Mouse (Mus musculus): ENCODE results near the gene Gm20388. TPM values are rescaled to one million over a fixed set of nuclear protein-coding genes. Genes with fewer than 3 reads are reported as not detected.
A peak's percentile ranks its signal among the peaks of the same experiment; 100 is the strongest.

Gene Gm20388
- polyA plus RNA-seq, 1 experiment: 23.9 TPM

GRCm38 (mm10) chr8:123375701-123376100, 3465.1 kb downstream of the Gm20388 start:
- no peak overlapping the region for H3K27ac ChIP-seq (ENCODE audit: insufficient read depth, low read length)
- peaks cover 10% of the 10 kb centered on the region for H3K4me1 ChIP-seq (ENCODE audit: control insufficient read depth, insufficient read depth, low read length)
- TF ChIP-seq POLR2A (IDR thresholded peaks at IDR 0.05; ENCODE audit: extremely low read depth, insufficient read depth, low read length): no peak

GRCm38 (mm10) chr8:123376106-123376505, 3465.5 kb downstream of the Gm20388 start:
- H3K27ac ChIP-seq (ENCODE audit: insufficient read depth, low read length): no peak overlapping the region
- H3K4me1 ChIP-seq (ENCODE audit: control insufficient read depth, insufficient read depth, low read length): peaks cover 10% of the 10 kb centered on the region
- H3K4me3 ChIP-seq (ENCODE audit: insufficient read depth, low read length): no peak overlapping the region
- no peak for TF ChIP-seq POLR2A (IDR thresholded peaks at IDR 0.05; ENCODE audit: extremely low read depth, insufficient read depth, low read length)

More at GRCm38 (mm10) chr8:123375701-123376100, 3465.1 kb downstream of the Gm20388 start:
- H3K4me3 ChIP-seq (ENCODE audit: insufficient read depth, low read length): no peak overlapping the region

GRCm38 (mm10) chr8:123381711-123382110, 3471.1 kb downstream of the Gm20388 start:
- Histone ChIP-seq H3K27ac (ENCODE audit: insufficient read depth, low read length) (no peak overlapping the region), H3K4me3 (ENCODE audit: insufficient read depth, low read length) (no peak overlapping the region), H3K4me1 (ENCODE audit: control insufficient read depth, insufficient read depth, low read length) (no peaks in the 10 kb centered on the region)
- TF ChIP-seq POLR2A (IDR thresholded peaks at IDR 0.05; ENCODE audit: extremely low read depth, insufficient read depth, low read length) (no peak), CTCF (IDR thresholded peaks at IDR 0.05; ENCODE audit: extremely low read depth, insufficient read depth, low read length) (no peak)

GRCm38 (mm10) chr8:123382516-123382915, 3471.9 kb downstream of the Gm20388 start:
- no peak overlapping the region for H3K4me3 ChIP-seq (ENCODE audit: insufficient read depth, low read length)
- no peaks in the 10 kb centered on the region for H3K4me1 ChIP-seq (ENCODE audit: control insufficient read depth, insufficient read depth, low read length)
- no peak for TF ChIP-seq POLR2A (IDR thresholded peaks at IDR 0.05; ENCODE audit: extremely low read depth, insufficient read depth, low read length)
- no peak for TF ChIP-seq CTCF (IDR thresholded peaks at IDR 0.05; ENCODE audit: extremely low read depth, insufficient read depth, low read length)
- no peak overlapping the region for H3K27ac ChIP-seq (ENCODE audit: insufficient read depth, low read length)

GRCm38 (mm10) chr8:123384883-123385540, 3474.4 kb downstream of the Gm20388 start:
- H3K4me3 ChIP-seq (ENCODE audit: insufficient read depth, low read length): no peak overlapping the region
- no peak overlapping the region for H3K27ac ChIP-seq (ENCODE audit: insufficient read depth, low read length)
- H3K4me1 ChIP-seq (ENCODE audit: control insufficient read depth, insufficient read depth, low read length): no peaks in the 10 kb centered on the region
- peak; percentile 32; the same call in 1 of the 2 replicates for TF ChIP-seq CTCF (IDR thresholded peaks at IDR 0.05; ENCODE audit: extremely low read depth, insufficient read depth, low read length)
- TF ChIP-seq POLR2A (IDR thresholded peaks at IDR 0.05; ENCODE audit: extremely low read depth, insufficient read depth, low read length): no peak

- H3K4me3 ChIP-seq (ENCODE audit: insufficient read depth, low read length): no peak overlapping the region
- no peaks in the 10 kb centered on the region for H3K4me1 ChIP-seq (ENCODE audit: control insufficient read depth, insufficient read depth, low read length)
- H3K27ac ChIP-seq (ENCODE audit: insufficient read depth, low read length): no peak overlapping the region
- TF ChIP-seq CTCF (IDR thresholded peaks at IDR 0.05; ENCODE audit: extremely low read depth, insufficient read depth, low read length) (no peak), POLR2A (IDR thresholded peaks at IDR 0.05; ENCODE audit: extremely low read depth, insufficient read depth, low read length) (no peak)
These were observed 3476.4 kb downstream of the Gm20388 start for GRCm38 (mm10) chr8:123387041-123387440.

GRCm38 (mm10) chr8:123387801-123388200, 3477.2 kb downstream of the Gm20388 start:
- TF ChIP-seq CTCF (IDR thresholded peaks at IDR 0.05; ENCODE audit: extremely low read depth, insufficient read depth, low read length): no peak
- TF ChIP-seq POLR2A (IDR thresholded peaks at IDR 0.05; ENCODE audit: extremely low read depth, insufficient read depth, low read length): no peak
- Histone ChIP-seq H3K27ac (ENCODE audit: insufficient read depth, low read length) (no peak overlapping the region), H3K4me1 (ENCODE audit: control insufficient read depth, insufficient read depth, low read length) (no peaks in the 10 kb centered on the region), H3K4me3 (ENCODE audit: insufficient read depth, low read length) (no peak overlapping the region)

- TF ChIP-seq CTCF (IDR thresholded peaks at IDR 0.05; ENCODE audit: extremely low read depth, insufficient read depth, low read length) (no peak), POLR2A (IDR thresholded peaks at IDR 0.05; ENCODE audit: extremely low read depth, insufficient read depth, low read length) (no peak)
- no peaks in the 10 kb centered on the region for H3K4me1 ChIP-seq (ENCODE audit: control insufficient read depth, insufficient read depth, low read length)
- no peak overlapping the region for H3K27ac ChIP-seq (ENCODE audit: insufficient read depth, low read length)
- no peak overlapping the region for H3K4me3 ChIP-seq (ENCODE audit: insufficient read depth, low read length)
These were observed 3478.4 kb downstream of the Gm20388 start for GRCm38 (mm10) chr8:123389026-123389425.

GRCm38 (mm10) chr8:123398308-123398707, 3487.7 kb downstream of the Gm20388 start:
- no peak for TF ChIP-seq CTCF (IDR thresholded peaks at IDR 0.05; ENCODE audit: extremely low read depth, insufficient read depth, low read length)
- no peak for TF ChIP-seq POLR2A (IDR thresholded peaks at IDR 0.05; ENCODE audit: extremely low read depth, insufficient read depth, low read length)
- Histone ChIP-seq H3K4me1 (ENCODE audit: control insufficient read depth, insufficient read depth, low read length) (no peaks in the 10 kb centered on the region; the same call in 1 of the 2 replicates), H3K4me3 (ENCODE audit: insufficient read depth, low read length) (no peak overlapping the region), H3K27ac (ENCODE audit: insufficient read depth, low read length) (no peak overlapping the region)

- TF ChIP-seq POLR2A (IDR thresholded peaks at IDR 0.05; ENCODE audit: extremely low read depth, insufficient read depth, low read length) (no peak), CTCF (IDR thresholded peaks at IDR 0.05; ENCODE audit: extremely low read depth, insufficient read depth, low read length) (no peak)
- H3K4me3 ChIP-seq (ENCODE audit: insufficient read depth, low read length): no peak overlapping the region
- no peaks in the 10 kb centered on the region; the same call in 1 of the 2 replicates for H3K4me1 ChIP-seq (ENCODE audit: control insufficient read depth, insufficient read depth, low read length)
- no peak overlapping the region for H3K27ac ChIP-seq (ENCODE audit: insufficient read depth, low read length)
These were observed 3491.3 kb downstream of the Gm20388 start for GRCm38 (mm10) chr8:123401936-123402335.

All from cortical plate, adult 2 months (tissue).